Mouse (Mus musculus): ENCODE measurements around the gene Gpc1. TPM values are rescaled to one million over a fixed set of nuclear protein-coding genes. Genes with fewer than 3 reads are reported as not detected.

Gpc1 gene
- total and polyA plus RNA-seq, 2 experiments from 2014 or later = 53.9 to 201 TPM

GRCm38 (mm10) chr1:92847873-92848839, 16.7 kb downstream of the Gpc1 start:
- Histone ChIP-seq H3K9me3 (replicated peaks; ENCODE audit: control insufficient read depth, low read length) (no peaks in the 10 kb centered on the region), H3K27me3 (ENCODE audit: control insufficient read depth, insufficient read depth, low read length) (0 out of 2 replicates have a peak, but pooled peaks cover 3% of the 10 kb centered on the region), H3K4me2 (ENCODE audit: low read depth, low read length) (peak overlapping the region; percentile 41), H3K9ac (replicated peaks; ENCODE audit: low read depth, low read length) (peak overlapping the region; percentile 10; the same call in 1 of the 2 replicates), H3K27ac (ENCODE audit: low read depth) (no peak overlapping the region), H3K36me3 (replicated peaks; ENCODE audit: control insufficient read depth, insufficient read depth, low read length) (no peaks in the 10 kb centered on the region), H3K4me1 (ENCODE audit: control insufficient read depth, insufficient read depth) (peaks cover 20% of the 10 kb centered on the region), H3K4me3 (ENCODE audit: low read depth, low read length) (peak overlapping the region; percentile 13; the same call in 1 of the 2 replicates)
- no peak for DNase-seq (ENCODE audit: low spot score)
- 10% methylated on average over 40 of the region's 41 CpGs for WGBS
- ATAC-seq (ENCODE audit: insufficient read depth, low read depth) = no peak
- no peak for TF ChIP-seq EP300 (IDR thresholded peaks at IDR 0.05; ENCODE audit: low read depth)

GRCm38 (mm10) chr1:92849491-92849890, 18.0 kb downstream of the Gpc1 start:
- Histone ChIP-seq H3K27me3 (ENCODE audit: control insufficient read depth, insufficient read depth, low read length) (0 out of 2 replicates have a peak, but pooled peaks cover 3% of the 10 kb centered on the region), H3K36me3 (replicated peaks; ENCODE audit: control insufficient read depth, insufficient read depth, low read length) (no peaks in the 10 kb centered on the region), H3K4me1 (ENCODE audit: control insufficient read depth, insufficient read depth) (peaks cover 20% of the 10 kb centered on the region), H3K4me3 (ENCODE audit: low read depth, low read length) (no peak overlapping the region), H3K4me2 (ENCODE audit: low read depth, low read length) (no peak overlapping the region), H3K9me3 (replicated peaks; ENCODE audit: control insufficient read depth, low read length) (no peaks in the 10 kb centered on the region), H3K27ac (ENCODE audit: low read depth) (no peak overlapping the region), H3K9ac (replicated peaks; ENCODE audit: low read depth, low read length) (no peak overlapping the region)
- ATAC-seq (ENCODE audit: insufficient read depth, low read depth) (no peak), DNase-seq (ENCODE audit: low spot score) (no peak)
- 60% methylated on average over 2 of the region's 2 CpGs for WGBS
- TF ChIP-seq CTCF (IDR thresholded peaks at IDR 0.05; ENCODE audit: low read depth) = no peak
- TF ChIP-seq EP300 (IDR thresholded peaks at IDR 0.05; ENCODE audit: low read depth) = no peak

GRCm38 (mm10) chr1:92849938-92850574, 18.6 kb downstream of the Gpc1 start:
- DNase-seq (ENCODE audit: low spot score) (no peak), ATAC-seq (ENCODE audit: insufficient read depth, low read depth) (no peak)
- TF ChIP-seq EP300 (IDR thresholded peaks at IDR 0.05; ENCODE audit: low read depth) (no peak), CTCF (IDR thresholded peaks at IDR 0.05; ENCODE audit: low read depth) (no peak)
- Histone ChIP-seq H3K4me3 (ENCODE audit: low read depth, low read length) (no peak overlapping the region), H3K9me3 (replicated peaks; ENCODE audit: control insufficient read depth, low read length) (no peaks in the 10 kb centered on the region), H3K27me3 (ENCODE audit: control insufficient read depth, insufficient read depth, low read length) (0 out of 2 replicates have a peak, but pooled peaks cover 3% of the 10 kb centered on the region), H3K4me2 (ENCODE audit: low read depth, low read length) (no peak overlapping the region), H3K36me3 (replicated peaks; ENCODE audit: control insufficient read depth, insufficient read depth, low read length) (0 out of 2 replicates have a peak, but pooled peaks cover 3% of the 10 kb centered on the region), H3K27ac (ENCODE audit: low read depth) (no peak overlapping the region), H3K9ac (replicated peaks; ENCODE audit: low read depth, low read length) (no peak overlapping the region), H3K4me1 (ENCODE audit: control insufficient read depth, insufficient read depth) (peaks cover 20% of the 10 kb centered on the region)
- 63% methylated on average over 13 of the region's 13 CpGs for WGBS

- DNase-seq (ENCODE audit: low spot score) (peak; percentile 30), ATAC-seq (ENCODE audit: insufficient read depth, low read depth) (peak; percentile 75)
- H3K4me3 ChIP-seq (ENCODE audit: low read depth, low read length) = no peak overlapping the region
- H3K9ac ChIP-seq (replicated peaks; ENCODE audit: low read depth, low read length) = no peak overlapping the region
- peaks cover 24% of the 10 kb centered on the region; the same call in 1 of the 2 replicates for H3K36me3 ChIP-seq (replicated peaks; ENCODE audit: control insufficient read depth, insufficient read depth, low read length)
- 0 out of 2 replicates have a peak, but pooled peaks cover 3% of the 10 kb centered on the region for H3K27me3 ChIP-seq (ENCODE audit: control insufficient read depth, insufficient read depth, low read length)
- no peak overlapping the region for H3K4me2 ChIP-seq (ENCODE audit: low read depth, low read length)
- no peaks in the 10 kb centered on the region for H3K9me3 ChIP-seq (replicated peaks; ENCODE audit: control insufficient read depth, low read length)
- 45% methylated on average over 2 of the region's 2 CpGs for WGBS
- H3K4me1 ChIP-seq (ENCODE audit: control insufficient read depth, insufficient read depth) = peaks cover 16% of the 10 kb centered on the region
- no peak for TF ChIP-seq CTCF (IDR thresholded peaks at IDR 0.05; ENCODE audit: low read depth)
- TF ChIP-seq EP300 (IDR thresholded peaks at IDR 0.05; ENCODE audit: low read depth) = no peak
- H3K27ac ChIP-seq (ENCODE audit: low read depth) = peak overlapping the region; percentile 57; the same call in 1 of the 2 replicates
Observed at GRCm38 (mm10) chr1:92852450-92852849, 21.0 kb downstream of the Gpc1 start.

GRCm38 (mm10) chr1:92861503-92861902, 30.1 kb downstream of the Gpc1 start:
- 66% methylated on average over 6 of the region's 6 CpGs for WGBS
- Histone ChIP-seq H3K27ac (ENCODE audit: low read depth) (no peak overlapping the region), H3K4me2 (ENCODE audit: low read depth, low read length) (no peak overlapping the region), H3K4me3 (ENCODE audit: low read depth, low read length) (no peak overlapping the region), H3K9ac (replicated peaks; ENCODE audit: low read depth, low read length) (no peak overlapping the region), H3K27me3 (ENCODE audit: control insufficient read depth, insufficient read depth, low read length) (no peaks in the 10 kb centered on the region; the same call in 1 of the 2 replicates), H3K4me1 (ENCODE audit: control insufficient read depth, insufficient read depth) (no peaks in the 10 kb centered on the region), H3K9me3 (replicated peaks; ENCODE audit: control insufficient read depth, low read length) (no peaks in the 10 kb centered on the region), H3K36me3 (replicated peaks; ENCODE audit: control insufficient read depth, insufficient read depth, low read length) (peaks cover 33% of the 10 kb centered on the region)
- ATAC-seq (ENCODE audit: insufficient read depth, low read depth) = no peak
- TF ChIP-seq EP300 (IDR thresholded peaks at IDR 0.05; ENCODE audit: low read depth) (no peak), CTCF (IDR thresholded peaks at IDR 0.05; ENCODE audit: low read depth) (no peak)
- no peak for DNase-seq (ENCODE audit: low spot score)
